Mouse (Mus musculus): ENCODE measurements around the gene Acsl1. TPM values are rescaled to one million over a fixed set of nuclear protein-coding genes. Genes with fewer than 3 reads are reported as not detected.
"Not testable (repeated sequence)": the region's sequence is repeated elsewhere in the genome, so short reads cannot be mapped to it uniquely, and the experiment has no call there.

The Acsl1 gene
- total RNA-seq, 2 experiments from 2014 or later, result 40.5 to 41.7 TPM

DNA sequence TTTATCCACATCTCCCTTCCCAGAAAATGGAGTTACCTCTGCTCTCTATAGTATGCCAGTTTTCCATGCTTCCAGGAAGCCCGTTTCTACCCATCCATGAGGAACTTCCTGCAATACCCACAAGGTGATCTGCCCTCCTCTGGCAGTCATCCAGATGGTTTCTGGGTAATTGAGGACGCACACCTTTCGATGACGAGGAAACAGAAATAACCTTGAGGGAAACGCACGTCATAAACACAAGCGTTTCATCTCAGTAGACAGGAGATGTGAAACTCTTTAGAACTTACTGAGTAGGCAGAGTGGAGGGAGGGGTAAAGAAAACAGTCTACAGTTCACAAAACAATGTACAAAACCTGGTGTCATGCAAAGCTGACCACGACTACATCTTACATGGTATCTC lies 79.2 kb downstream of the Acsl1 start:
- intact Hi-C loops (cut with DNase I), result no loop called here
- no peak for DNase-seq

DNA sequence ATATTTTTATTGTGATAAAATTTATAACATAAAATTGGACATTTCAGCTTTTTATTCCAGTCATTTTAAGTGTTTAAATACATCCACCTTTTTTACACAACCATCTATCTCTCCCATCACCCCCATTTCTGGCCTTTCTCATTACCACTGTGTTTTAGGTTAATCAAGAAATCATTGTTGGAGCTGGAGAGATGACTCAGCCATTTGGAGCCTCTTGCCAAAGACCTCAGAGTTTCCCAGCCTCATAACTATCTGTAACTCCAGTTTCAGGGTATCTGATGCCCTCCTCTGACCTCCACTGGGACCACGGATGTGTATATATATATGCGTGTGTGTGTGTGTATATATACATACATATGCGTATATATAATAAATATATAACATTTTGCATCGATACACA lies 80.2 kb downstream of the Acsl1 start:
- DNase-seq, result no peak
- intact Hi-C loops (cut with DNase I), result no loop called here

DNA sequence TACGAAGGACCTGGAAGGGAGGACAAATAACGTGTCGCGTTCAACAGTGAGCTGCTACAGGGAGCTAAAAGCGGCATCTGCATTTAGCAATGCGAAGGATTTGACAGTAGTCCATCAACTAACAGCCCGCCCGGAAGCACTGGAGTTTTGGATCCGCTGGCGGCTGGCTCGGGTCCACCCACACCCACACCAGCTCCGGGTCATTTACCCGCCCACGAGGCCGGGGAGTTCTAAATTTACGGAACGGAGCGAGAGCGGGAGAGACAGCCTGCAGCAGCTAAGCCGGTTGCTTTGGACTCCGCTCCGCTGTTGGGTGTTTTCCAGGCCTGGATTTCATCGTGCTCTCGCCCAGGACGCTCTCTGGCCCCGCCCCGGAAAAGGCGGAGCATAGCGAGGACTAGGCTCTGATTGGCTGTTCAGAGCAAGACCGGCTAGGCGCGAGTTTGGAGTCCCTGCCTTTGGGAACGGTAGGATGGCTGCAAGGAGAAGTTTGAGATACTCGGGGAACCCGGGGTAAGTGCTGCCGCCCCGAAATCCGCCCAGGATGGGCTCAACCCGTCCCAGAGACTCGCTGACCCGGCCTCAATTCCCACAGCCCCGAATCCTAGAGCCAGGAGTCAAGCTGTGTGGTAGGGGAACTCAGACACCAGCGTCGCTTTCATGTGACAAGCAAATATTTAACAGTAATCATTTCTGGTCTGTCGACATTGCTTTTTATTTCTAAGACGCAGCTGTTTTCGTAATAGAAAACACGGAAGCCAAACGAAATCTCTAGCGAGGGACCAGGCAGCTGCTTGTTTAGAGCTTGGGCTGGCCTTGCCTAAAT lies 81.0 kb downstream of the Acsl1 start, which contains the start of gene Cenpu:
Cenpu (plus strand) TSS at position 414 of the 826 bp plus-strand sequence.
- intact Hi-C loops (cut with DNase I), result no loop called here
- DNase-seq, result peak; percentile 100

DNA sequence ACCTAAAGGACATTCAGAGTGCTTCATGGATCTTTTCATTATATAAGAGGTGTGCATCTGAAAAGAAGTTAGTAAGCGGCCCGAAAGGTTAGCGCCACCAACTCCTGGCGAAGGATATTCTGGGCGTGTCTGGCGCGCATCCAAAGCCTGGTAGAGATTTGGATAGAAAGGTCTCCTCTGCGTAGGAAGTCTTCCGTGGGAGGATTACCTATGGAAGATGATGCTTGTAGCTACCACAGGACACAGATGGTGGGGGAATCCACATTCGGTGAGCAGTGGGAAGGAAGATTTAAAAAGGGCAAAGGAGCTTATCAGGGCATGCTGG lies 81.6 kb downstream of the Acsl1 start:
- peak; percentile 41 for DNase-seq
- intact Hi-C loops (cut with DNase I), result no loop called here

DNA sequence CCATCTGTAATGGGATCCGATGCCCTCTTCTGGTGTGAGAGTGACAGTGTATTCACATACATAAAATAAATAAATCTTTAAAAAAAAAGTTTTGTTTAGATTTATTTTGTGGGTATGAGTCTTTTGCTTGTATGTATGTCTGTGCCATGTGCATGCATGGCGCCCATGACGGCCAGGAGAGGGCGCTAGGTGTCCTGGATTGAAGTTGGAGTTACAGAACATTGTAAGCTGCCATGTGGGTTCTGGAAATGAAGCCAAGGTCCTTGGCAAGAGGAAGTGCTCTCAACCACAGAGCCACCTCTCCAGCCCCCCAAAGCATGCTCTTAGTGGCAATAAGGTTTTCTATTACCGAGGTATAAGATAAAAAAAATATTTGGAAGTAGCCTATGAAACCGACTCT lies 88.6 kb downstream of the Acsl1 start:
- intact Hi-C loops (cut with DNase I), result no loop called here
- DNase-seq, result peak; percentile 61

DNA sequence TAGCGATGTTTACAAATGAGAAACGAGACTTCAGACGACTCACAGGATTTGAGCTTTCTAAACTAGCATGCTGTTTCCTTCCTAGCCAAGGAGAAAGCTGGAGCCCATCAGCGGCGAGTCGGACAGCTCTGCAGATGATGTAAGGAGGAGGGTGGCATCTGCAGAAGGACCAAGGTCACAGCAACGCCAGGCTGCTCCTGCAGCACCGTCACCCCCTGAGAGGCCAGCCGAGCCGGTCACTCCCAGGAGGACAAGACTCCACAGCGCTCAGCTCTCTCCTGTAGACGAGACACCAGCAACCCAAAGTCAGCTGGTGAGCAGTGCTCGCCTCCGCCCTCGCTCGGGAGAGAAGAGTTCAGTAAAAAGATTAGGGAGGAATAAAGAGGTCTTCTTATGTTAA lies 91.5 kb downstream of the Acsl1 start:
- no peak for DNase-seq
- intact Hi-C loops (cut with DNase I), result no loop called here

DNA sequence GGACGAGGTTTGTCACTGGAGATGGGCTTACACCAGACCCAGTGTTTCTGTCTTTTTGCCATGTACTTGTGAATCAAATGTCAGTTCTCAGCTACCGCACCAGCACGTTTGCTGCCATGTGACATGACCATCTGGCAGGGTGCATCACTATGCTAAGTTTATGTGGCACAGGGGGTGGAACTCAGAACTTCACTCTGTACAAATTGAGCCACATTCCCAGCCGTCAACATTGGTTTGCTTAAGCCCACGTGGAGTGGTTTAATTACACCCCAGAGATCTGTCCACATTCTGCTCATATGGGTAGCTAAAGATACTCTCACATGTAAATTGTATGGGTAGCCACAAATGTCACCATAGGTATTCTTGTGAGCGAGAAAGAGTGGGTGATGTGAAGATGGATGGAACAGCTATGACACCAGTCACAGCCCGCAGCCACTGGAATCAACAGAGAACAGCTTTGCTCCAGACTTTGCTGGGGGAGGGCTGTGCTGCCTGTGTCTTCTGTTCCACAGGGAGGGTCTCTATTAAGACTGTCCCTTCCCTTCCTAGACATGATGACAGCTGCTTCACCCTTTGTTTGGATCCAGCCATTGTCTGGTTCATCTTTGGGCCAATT lies 96.2 kb downstream of the Acsl1 start:
- DNase-seq, result no peak
- intact Hi-C loops (cut with DNase I), result no loop called here

DNA sequence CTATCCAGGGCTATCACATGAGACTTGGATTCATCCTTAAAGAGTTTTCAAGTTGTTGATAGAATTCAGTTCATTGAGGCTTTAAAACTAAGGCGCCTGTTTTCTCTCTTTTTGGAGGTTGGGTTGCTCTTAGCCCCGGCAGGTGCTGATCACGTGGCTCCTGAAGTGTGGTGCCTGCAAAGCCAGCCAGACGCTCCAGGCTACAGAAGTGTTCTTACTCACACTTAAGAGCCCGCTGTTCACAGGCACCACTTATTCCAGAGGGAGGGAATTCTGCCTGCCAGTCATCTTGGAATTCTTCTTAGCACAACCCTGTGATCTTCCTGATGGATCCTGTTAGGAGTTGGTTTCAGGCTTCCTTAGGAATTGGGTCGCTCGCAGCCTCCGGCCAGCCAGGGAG lies 97.1 kb downstream of the Acsl1 start:
- intact Hi-C loops (cut with DNase I), result no loop called here
- DNase-seq, result no peak

DNA sequence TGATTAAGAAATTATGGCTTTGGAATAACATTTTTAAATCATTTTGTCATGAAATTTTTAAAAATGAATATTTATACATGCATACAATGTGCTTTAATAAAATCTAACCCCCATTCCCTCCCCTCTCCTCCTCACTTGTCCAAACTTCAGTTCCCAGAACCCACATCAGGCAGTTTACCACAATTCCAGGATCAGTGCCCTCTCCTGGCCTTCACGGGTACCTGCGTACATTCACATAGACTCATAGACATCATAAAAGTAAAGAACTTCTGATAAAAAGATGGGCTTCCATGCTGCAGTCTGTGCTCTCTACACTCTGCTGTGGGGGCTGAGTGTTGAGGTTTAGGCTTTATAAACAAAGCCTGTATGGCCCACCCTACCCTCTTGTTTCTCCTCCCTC lies 98.1 kb downstream of the Acsl1 start:
- intact Hi-C loops (cut with DNase I), result no loop called here

DNA sequence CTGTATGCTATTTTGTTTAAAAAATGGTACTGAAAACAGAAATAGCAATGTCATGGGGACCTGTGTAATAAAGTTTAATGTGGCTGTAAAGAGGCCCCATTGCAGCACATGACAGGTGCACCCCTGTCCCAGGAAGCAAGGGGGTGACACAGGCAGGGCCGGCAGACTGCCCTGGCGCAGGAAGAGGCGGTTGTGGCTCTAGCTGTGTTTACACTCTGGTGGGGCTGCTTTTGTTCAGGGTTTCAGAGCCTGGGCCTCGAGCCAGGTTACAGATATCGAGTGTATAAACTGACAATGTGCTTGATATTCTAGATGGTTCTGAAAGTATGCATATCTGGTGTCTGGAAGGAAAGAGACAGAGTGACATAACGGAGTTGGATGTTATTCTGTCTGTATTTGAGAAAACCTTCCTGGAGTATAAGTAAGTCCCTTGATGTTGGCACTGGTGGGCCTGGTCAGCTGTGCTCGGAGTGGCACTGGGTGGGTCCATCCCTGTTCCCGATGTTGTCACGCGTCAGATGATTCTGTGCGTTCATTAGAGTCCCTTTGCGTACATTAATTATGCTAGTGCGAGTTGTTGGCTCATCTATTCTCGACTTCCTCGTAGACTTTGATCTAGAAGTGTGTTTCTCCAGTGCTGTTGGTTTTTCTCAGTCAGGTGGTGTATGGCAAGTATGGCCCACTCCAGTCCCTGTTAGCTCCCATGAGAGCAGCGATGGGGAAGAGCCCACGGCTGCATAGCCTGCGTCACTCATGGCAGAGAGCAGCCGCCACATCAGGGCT lies 99.0 kb downstream of the Acsl1 start:
- intact Hi-C loops (cut with DNase I), result no loop called here
- no peak for DNase-seq

More for the DNA sequence above, 98.1 kb downstream of the Acsl1 start:
- DNase-seq, result no peak

DNA sequence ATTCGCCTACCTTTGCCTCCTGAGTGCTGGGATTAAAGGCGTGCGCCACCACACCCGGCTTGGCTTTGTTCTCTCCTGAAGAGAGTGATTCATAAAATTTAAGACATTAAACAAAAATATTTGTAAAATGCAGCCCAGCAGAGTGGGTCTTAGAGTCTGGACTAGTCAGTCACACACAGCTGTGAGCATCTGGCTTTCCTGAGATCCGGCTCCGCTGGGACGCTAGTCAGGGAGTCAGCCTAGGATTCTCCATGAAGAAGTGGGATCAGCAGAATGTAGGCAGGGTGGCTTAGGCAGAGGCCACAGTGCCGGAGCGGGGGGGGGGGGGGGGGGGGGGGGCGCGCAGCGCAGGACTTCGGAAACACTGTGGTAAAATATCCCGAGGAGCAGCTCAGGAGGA lies 99.8 kb downstream of the Acsl1 start:
- DNase-seq, result no peak
- intact Hi-C loops (cut with DNase I), result no loop called here

DNA sequence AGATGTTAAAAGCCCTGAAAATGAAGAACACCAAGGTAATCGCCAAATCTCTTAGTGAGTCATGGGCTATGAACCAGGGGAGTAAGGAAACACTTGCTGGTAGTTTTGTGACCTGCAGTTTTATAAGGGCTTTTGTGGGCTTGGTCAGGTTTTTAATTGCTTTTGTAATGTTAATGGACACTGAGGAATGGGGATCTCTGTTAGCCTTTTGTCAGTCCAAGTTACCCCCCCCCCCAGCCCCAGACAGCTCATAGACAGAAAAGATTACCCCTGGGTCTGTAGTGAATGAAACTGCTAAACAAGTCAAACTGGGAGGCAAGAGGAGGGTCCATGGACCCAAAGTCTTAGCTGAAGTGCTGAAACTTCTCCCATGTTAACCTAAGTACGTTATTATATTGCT lies 102.6 kb downstream of the Acsl1 start:
- intact Hi-C loops (cut with DNase I), result no loop called here

DNA sequence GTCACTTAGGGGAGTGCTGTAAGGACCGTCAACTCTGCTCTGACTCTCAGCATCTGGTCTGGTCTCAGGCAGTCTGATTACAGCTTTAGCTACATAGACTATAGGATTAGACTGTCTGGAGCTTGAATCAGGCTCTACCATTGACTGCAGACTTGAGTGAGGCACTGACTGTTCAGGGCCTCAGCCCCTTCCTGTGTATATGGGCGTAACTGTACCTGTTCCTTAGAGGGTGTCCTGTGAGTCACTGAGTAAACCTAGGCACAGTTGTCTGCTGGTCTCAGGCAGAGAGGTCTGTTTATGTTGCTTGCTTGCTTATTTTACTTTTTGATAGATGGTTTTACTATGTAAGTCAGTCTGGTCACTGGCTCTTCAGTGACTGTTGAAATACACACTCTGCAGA lies 103.1 kb downstream of the Acsl1 start:
- no peak for DNase-seq
- intact Hi-C loops (cut with DNase I), result no loop called here

More for the DNA sequence above, 102.6 kb downstream of the Acsl1 start:
- DNase-seq, result no peak

DNA sequence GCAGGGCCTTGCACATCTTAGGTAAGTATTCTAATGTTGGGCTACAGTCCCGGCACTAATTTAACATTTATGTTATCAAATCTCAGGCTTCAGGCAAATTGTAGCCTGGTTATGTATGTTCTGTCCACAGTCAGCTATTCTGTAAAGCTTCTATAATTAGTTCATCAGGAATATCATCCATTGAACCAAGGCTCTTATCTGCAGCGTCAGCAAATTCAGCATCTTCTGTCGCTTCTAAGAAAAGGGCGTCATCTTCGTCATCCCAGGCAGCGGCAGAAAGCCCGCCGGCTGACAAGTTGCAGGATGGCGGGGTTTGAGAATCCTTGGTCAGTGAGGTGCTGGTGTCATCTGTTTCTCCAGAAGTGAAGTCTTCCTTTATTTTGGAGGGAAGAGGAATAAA lies 108.0 kb downstream of the Acsl1 start:
- no peak for DNase-seq
- intact Hi-C loops (cut with DNase I), result no loop called here

DNA sequence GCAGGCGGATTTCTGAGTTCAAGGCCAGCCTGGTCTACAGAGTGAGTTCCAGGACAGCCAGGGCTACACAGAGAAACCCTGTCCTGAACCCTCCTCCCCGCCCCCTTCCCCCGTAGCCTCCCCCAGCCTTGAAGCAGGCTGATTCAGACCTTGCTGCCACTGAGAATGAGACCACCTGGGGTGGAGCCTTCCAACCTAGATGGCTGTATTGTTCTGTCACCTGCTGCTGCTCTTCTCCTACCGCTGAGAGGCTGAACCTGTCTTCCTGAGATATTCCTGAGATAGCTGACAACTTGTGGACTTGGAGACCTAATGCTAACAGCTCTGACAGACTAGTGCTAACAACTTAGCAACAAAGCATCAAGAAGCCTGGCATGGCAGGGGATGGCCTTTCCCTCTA lies 113.5 kb downstream of the Acsl1 start:
- intact Hi-C loops (cut with DNase I); DNase-seq: not testable (repeated sequence)

DNA sequence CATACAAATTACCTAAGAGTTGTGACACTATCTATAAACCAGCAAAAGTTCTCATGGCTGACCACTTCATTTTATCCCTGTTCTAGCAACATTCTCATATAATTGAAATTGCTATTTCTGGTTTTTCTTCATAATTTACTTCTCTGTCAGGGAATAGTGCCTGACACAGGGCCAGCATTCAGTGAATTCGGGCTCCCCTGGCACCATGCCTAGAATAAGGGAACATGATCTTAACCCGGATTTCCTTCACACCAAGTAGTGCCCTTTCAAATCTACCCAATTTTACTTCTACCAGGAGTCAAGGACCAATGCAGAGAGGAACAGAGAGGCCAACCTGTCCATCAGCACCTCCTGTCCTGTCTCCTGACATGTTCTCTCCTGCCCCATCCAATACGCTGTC lies 114.7 kb downstream of the Acsl1 start:
- no peak for DNase-seq
- intact Hi-C loops (cut with DNase I), result no loop called here

Other genes with a start within 250 kb of the Acsl1 start
- gene Helt, start 176.4 kb upstream of the Acsl1 start, total RNA-seq (2021), result under 1 TPM; 0.60 to 0.70 TPM
- 1 to 10 TPM; 4.6 to 5.8 TPM for gene Cenpu, start 81.0 kb downstream of the Acsl1 start, total RNA-seq (2021)
- 1 to 10 TPM; 7.6 to 8.2 TPM for gene Primpol, start 146.2 kb downstream of the Acsl1 start, total RNA-seq (2021)
- 100 to 1,000 TPM; 215 to 241 TPM for gene Casp3, start 146.3 kb downstream of the Acsl1 start, total RNA-seq (2021)